Mouse (Mus musculus) liver, embryonic 16.5 days (tissue): ENCODE measurements around the gene Frmd4a. TPM values are rescaled to one million over a fixed set of nuclear protein-coding genes. Genes with fewer than 3 reads are reported as not detected.

Source experiments
- ATAC-seq: fragments of 200-750 bp; cut with Nextera tagmentation; 2 replicates; pipeline ENCODE4 v1.8.0; 2017; ENCODE audit warnings: low read depth, mild to moderate bottlenecking, moderate number of reproducible peaks, moderate library complexity
- H3K27ac ChIP-seq: fragments of 300-500 bp; sonication (generic); 2 replicates; pipeline ENCODE4 v1.5.1; 2014; ENCODE audit warnings: mild to moderate bottlenecking, low read length
- H3K27me3 ChIP-seq: fragments of 300-500 bp; sonication (generic); 2 replicates; pipeline ENCODE4 v1.6.1; 2014; ENCODE audit warnings: low read depth, low read length, mixed read lengths; ENCODE audit not compliant: control insufficient read depth, insufficient read depth
- H3K36me3 ChIP-seq: fragments of 300-500 bp; sonication (generic); 2 replicates; pipeline ENCODE4 v1.6.1; 2014; ENCODE audit warnings: mild to moderate bottlenecking; ENCODE audit not compliant: control insufficient read depth, insufficient read depth
- H3K4me1 ChIP-seq: fragments of 300-500 bp; sonication (generic); 2 replicates; pipeline ENCODE4 v1.6.1; 2014; ENCODE audit warnings: low read depth, low read length, mixed read lengths; ENCODE audit not compliant: control insufficient read depth
- H3K4me2 ChIP-seq: fragments of 300-500 bp; sonication (generic); 2 replicates; pipeline ENCODE4 v1.6.1; 2014; ENCODE audit warnings: low read depth, low read length, mixed read lengths
- H3K4me3 ChIP-seq: fragments of 300-500 bp; sonication (generic); 2 replicates; pipeline ENCODE4 v1.5.1; 2014; ENCODE audit warnings: low read depth, mild to moderate bottlenecking, low read length
- H3K9ac ChIP-seq: fragments of 300-500 bp; sonication (generic); 2 replicates; pipeline ENCODE4 v1.6.1; 2014; ENCODE audit warnings: low read depth, low read length
- H3K9me3 ChIP-seq: fragments of 300-500 bp; sonication (generic); replicated peaks from 2 replicates; pipeline ENCODE4 v1.6.1; 2016; ENCODE audit warnings: low read length; ENCODE audit not compliant: control insufficient read depth
- WGBS: fragments of 180-500 bp; shearing (Covaris S2); extraction: QIAGEN DNeasy Blood & Tissue Kit; methylation state at CpG from one replicate; pipeline ENCODE4 v1.1.7; 2014; ENCODE audit not compliant: insufficient replicate concordance; 5-methylcytosine and 5-hydroxymethylcytosine counted together
- polyA plus RNA-seq: library from polyadenylated mRNA; unstranded; fragments of >200 nt; fragmentation: Nextera tagmentation; extraction: Ambion mirVana; gene quantifications from 2 replicates; pipeline ENCODE4 v1.2.1, GENCODE M21; 2015

Gene Frmd4a
- polyA plus RNA-seq, 1 experiment from 2014 or later: 19.8 TPM

GRCm38 (mm10) chr2:4347782-4348181 is 330.3 kb downstream of the Frmd4a start:
- ATAC-seq: peak; percentile 69

DNA sequence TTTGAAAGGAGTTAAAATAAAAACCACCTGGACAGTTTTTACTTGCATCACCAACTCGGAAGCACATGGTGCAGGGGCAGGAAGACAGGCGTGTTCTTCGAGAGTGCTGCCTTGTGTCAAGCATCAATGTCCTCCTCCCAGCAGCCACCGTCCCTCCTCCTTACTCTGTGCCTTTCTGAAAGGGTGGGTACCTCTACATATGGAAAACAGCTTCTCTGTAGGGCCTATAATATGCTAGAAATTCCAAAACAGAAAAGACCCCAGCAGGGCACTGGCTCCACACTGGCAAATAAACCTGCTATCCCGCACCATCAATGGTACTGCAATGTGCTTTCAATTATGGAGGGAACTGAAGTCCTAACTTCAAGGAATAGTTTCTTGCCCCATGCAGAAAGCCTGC is 331.0 kb downstream of the Frmd4a start:
- Histone ChIP-seq H3K4me1 (peaks cover 4% of the 10 kb centered on the region; the same call in 1 of the 2 replicates), H3K27ac (no peak overlapping the region), H3K4me3 (no peak overlapping the region), H3K36me3 (no peaks in the 10 kb centered on the region), H3K4me2 (no peak overlapping the region), H3K9me3 (no peaks in the 10 kb centered on the region), H3K9ac (no peak overlapping the region), H3K27me3 (no peaks in the 10 kb centered on the region)
- WGBS: 64% methylated on average over 5 of the region's 5 CpGs
- ATAC-seq: no peak

More at GRCm38 (mm10) chr2:4347782-4348181, 330.3 kb downstream of the Frmd4a start:
- Histone ChIP-seq H3K9me3 (no peaks in the 10 kb centered on the region), H3K4me1 (peaks cover 4% of the 10 kb centered on the region; the same call in 1 of the 2 replicates), H3K9ac (no peak overlapping the region), H3K27me3 (no peaks in the 10 kb centered on the region), H3K4me3 (no peak overlapping the region), H3K27ac (no peak overlapping the region), H3K4me2 (no peak overlapping the region), H3K36me3 (no peaks in the 10 kb centered on the region)
- 7% methylated on average over 3 of the region's 3 CpGs for WGBS

DNA sequence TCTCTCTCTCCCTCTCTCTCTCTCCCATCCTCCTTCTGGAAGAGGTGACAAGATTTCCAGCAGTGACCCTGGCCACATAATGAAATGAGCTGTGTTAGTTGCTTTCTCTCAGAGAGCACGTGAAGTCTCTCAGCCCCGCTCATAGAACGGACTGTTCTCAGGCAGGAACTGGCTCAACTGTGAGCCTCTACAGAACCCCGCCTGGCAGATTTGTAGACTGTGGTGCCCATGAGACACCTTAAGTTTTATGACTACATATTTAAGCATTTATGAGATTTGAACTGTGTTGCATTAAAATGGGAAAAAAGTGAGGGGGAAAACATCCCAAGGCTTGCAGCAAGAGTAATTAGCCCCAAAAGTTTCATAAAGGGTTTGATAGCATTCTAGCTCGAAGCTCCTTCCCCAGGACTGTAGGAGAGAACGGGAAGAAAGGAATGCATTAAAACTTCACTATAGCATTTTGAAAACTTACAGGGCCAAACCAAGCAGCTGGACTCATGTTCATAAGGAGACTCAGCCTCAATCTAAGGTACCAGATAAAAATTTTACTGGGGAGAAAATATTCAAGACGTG is 339.4 kb downstream of the Frmd4a start:
- Histone ChIP-seq H3K4me2 (no peak overlapping the region), H3K27ac (no peak overlapping the region), H3K4me3 (no peak overlapping the region), H3K9me3 (no peaks in the 10 kb centered on the region), H3K27me3 (no peaks in the 10 kb centered on the region), H3K4me1 (no peaks in the 10 kb centered on the region), H3K36me3 (no peaks in the 10 kb centered on the region), H3K9ac (no peak overlapping the region)
- no peak for ATAC-seq
- 66% methylated on average over 7 of the region's 7 CpGs for whole genome bisulfite sequencing

GRCm38 (mm10) chr2:4361981-4362834 is 344.7 kb downstream of the Frmd4a start:
- H3K9ac ChIP-seq: no peak overlapping the region
- H3K9me3 ChIP-seq: no peaks in the 10 kb centered on the region
- ATAC-seq: no peak
- no peaks in the 10 kb centered on the region for H3K4me1 ChIP-seq
- no peak overlapping the region for H3K4me3 ChIP-seq
- no peaks in the 10 kb centered on the region for H3K36me3 ChIP-seq
- no peaks in the 10 kb centered on the region for H3K27me3 ChIP-seq
- H3K4me2 ChIP-seq: no peak overlapping the region
- H3K27ac ChIP-seq: no peak overlapping the region
- 60% methylated on average over 9 of the region's 9 CpGs for WGBS

DNA sequence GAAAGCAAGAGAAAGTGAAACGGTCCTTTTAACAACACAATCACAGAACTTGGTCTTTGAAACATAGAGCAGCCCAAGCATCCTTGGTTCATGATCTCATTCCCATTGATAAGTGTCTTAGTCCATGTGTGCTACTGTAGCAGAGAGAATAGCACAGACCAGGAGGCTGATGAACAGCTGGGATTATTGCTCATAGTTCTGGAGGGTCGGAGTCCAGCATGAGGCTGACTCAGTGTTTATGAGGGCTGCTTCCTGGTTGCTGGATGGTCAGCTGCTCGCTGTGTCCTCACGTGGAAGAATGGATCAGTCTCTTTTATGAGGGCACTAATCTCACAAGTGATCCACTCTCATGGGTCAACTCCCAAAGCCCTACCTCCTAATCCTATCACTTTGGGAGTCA is 347.4 kb downstream of the Frmd4a start:
- H3K9me3 ChIP-seq: no peaks in the 10 kb centered on the region
- no peaks in the 10 kb centered on the region for H3K4me1 ChIP-seq
- no peaks in the 10 kb centered on the region for H3K36me3 ChIP-seq
- H3K9ac ChIP-seq: no peak overlapping the region
- H3K27me3 ChIP-seq: no peaks in the 10 kb centered on the region
- H3K27ac ChIP-seq: no peak overlapping the region
- ATAC-seq: no peak
- no peak overlapping the region for H3K4me2 ChIP-seq
- no peak overlapping the region for H3K4me3 ChIP-seq
- WGBS: 45% methylated on average over 4 of the region's 4 CpGs

DNA sequence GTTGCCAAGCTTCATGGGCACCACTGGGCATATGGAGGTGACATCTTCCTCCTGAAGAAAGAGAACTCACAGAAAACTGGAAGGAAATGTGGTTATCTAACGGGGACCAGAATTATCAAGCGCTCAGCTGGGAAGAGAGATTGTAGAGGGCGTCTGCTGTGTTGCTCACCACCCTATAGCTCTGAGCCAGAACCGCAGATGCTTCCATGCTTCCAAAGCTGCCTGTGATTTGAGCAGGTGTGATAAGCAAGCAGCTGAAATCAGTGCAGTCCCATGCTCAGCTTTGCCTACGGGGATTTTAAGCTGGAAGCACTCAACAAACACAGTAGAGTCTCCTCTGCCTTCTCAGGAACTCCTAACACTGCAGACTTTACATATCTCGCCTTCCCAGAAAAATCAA is 351.0 kb downstream of the Frmd4a start:
- H3K9ac ChIP-seq: no peak overlapping the region
- no peaks in the 10 kb centered on the region for H3K9me3 ChIP-seq
- H3K4me1 ChIP-seq: no peaks in the 10 kb centered on the region
- 37% methylated on average over 6 of the region's 6 CpGs for WGBS
- H3K36me3 ChIP-seq: no peaks in the 10 kb centered on the region
- H3K4me2 ChIP-seq: no peak overlapping the region
- H3K4me3 ChIP-seq: no peak overlapping the region
- H3K27me3 ChIP-seq: no peaks in the 10 kb centered on the region
- no peak overlapping the region for H3K27ac ChIP-seq
- no peak for ATAC-seq

GRCm38 (mm10) chr2:4370499-4370898 is 353.0 kb downstream of the Frmd4a start:
- Histone ChIP-seq H3K9me3 (no peaks in the 10 kb centered on the region), H3K27ac (no peak overlapping the region), H3K4me1 (no peaks in the 10 kb centered on the region), H3K4me2 (no peak overlapping the region), H3K9ac (no peak overlapping the region), H3K36me3 (no peaks in the 10 kb centered on the region), H3K4me3 (no peak overlapping the region), H3K27me3 (no peaks in the 10 kb centered on the region)
- ATAC-seq: no peak
- 64% methylated on average over 7 of the region's 7 CpGs for WGBS

- H3K9ac ChIP-seq: no peak overlapping the region
- H3K4me3 ChIP-seq: no peak overlapping the region
- no peaks in the 10 kb centered on the region for H3K27me3 ChIP-seq
- H3K9me3 ChIP-seq: no peaks in the 10 kb centered on the region
- H3K4me2 ChIP-seq: no peak overlapping the region
- H3K4me1 ChIP-seq: no peaks in the 10 kb centered on the region
- H3K36me3 ChIP-seq: no peaks in the 10 kb centered on the region
- ATAC-seq: no peak
- H3K27ac ChIP-seq: no peak overlapping the region
- 48% methylated on average over 1 of the region's 1 CpGs for WGBS
These were observed 353.8 kb downstream of the Frmd4a start for GRCm38 (mm10) chr2:4371341-4371740.

DNA sequence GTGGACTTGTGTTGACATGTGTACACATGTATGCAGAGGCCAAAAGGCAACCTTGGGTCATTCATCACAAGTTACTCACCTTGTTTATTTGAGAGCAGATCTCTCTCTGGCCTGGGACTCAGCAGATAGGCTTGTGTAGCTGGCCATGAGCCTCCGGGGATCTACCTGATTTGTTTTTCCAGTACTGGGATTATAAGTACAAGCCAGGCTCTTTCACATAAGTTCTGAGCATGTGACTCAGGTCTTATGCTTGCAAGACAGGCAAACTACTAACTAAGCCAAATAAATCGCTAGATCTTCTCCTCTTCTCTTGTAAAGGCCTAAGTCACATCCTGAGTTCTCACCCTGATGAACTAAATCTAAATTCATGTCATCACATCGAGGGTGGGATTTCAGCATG is 361.3 kb downstream of the Frmd4a start:
- no peak for ATAC-seq
- no peak overlapping the region for H3K4me3 ChIP-seq
- H3K4me1 ChIP-seq: no peaks in the 10 kb centered on the region
- H3K36me3 ChIP-seq: no peaks in the 10 kb centered on the region
- no peaks in the 10 kb centered on the region for H3K27me3 ChIP-seq
- 47% methylated on average over 3 of the region's 3 CpGs for WGBS
- no peak overlapping the region for H3K9ac ChIP-seq
- H3K27ac ChIP-seq: no peak overlapping the region
- H3K4me2 ChIP-seq: no peak overlapping the region
- H3K9me3 ChIP-seq: no peaks in the 10 kb centered on the region
